Mouse (Mus musculus): Measurements from ENCODE around the gene Gpr137c. TPM values are rescaled to one million over a fixed set of nuclear protein-coding genes. Genes with fewer than 3 reads are reported as not detected.

Gpr137c gene
- total and polyA plus RNA-seq, 3 experiments = 0.07 to 0.55 TPM; not detected in 1

GRCm38 (mm10) chr14:45263831-45264592, 44.5 kb downstream of the Gpr137c start:
- Histone ChIP-seq H3K9ac (ENCODE audit: insufficient read depth, low read depth) (no peak overlapping the region), H3K36me3 (replicated peaks in 1 of 2; ENCODE audit: control insufficient read depth in 1 of 2, insufficient read depth in 1 of 2, low read length in 1 of 2) (no peaks in the 10 kb centered on the region), H3K9me3 (replicated peaks; ENCODE audit: low read length) (no peaks in the 10 kb centered on the region), H3K4me2 (ENCODE audit: insufficient read depth, low read depth, poor library complexity, severe bottlenecking) (no peak overlapping the region), H3K27me3 (replicated peaks) (no peaks in the 10 kb centered on the region), H3K4me3 (replicated peaks in 1 of 3; ENCODE audit: low read depth in 2 of 3, low read length in 2 of 3, poor library complexity in 1 of 3) (no peak overlapping the region), H3K27ac (ENCODE audit: insufficient read depth, low read depth) (no peak overlapping the region), H3K4me1 (ENCODE audit: control insufficient read depth in 1 of 2, insufficient read depth in 2 of 2) (no peaks in the 10 kb centered on the region), H3K79me2 (replicated peaks; ENCODE audit: control insufficient read depth, extremely low read depth, insufficient read depth, poor library complexity, severe bottlenecking) (no peaks in the 10 kb centered on the region)
- dilution Hi-C loops (cut with MboI; ENCODE audit: extremely low pct_ligation_motif_present, extremely low pct_unique_long_range_greater_than_20kb, low sequenced_read_pairs) (no loop called here), in situ Hi-C loops (cut with MboI; ENCODE audit: low pct_ligation_motif_present, low pct_unique_long_range_greater_than_20kb, low sequenced_read_pairs) (no loop called here)
- no peak for DNase-seq (ENCODE audit: extremely low read depth)
- no peak for TF ChIP-seq RCOR1 (conservative IDR thresholded peaks at IDR 0.05; ENCODE audit: low read depth, low read length)
- TF ChIP-seq SMC3 (IDR thresholded peaks at IDR 0.05; ENCODE audit: low read depth, low read length) = no peak
- TF ChIP-seq MAFK (IDR thresholded peaks at IDR 0.05; ENCODE audit: insufficient replicate concordance, low read length) = no peak
- no peak for TF ChIP-seq MYC (IDR thresholded peaks at IDR 0.05; ENCODE audit: low read depth, low read length)
- TF ChIP-seq CHD2 (IDR thresholded peaks at IDR 0.05; ENCODE audit: low read length) = no peak
- no peak for TF ChIP-seq NELFE (IDR thresholded peaks at IDR 0.05; ENCODE audit: low read depth, low read length)
- TF ChIP-seq TCF12 (IDR thresholded peaks at IDR 0.05; ENCODE audit: low read depth, low read length) = no peak
- TF ChIP-seq ZMIZ1 (IDR thresholded peaks at IDR 0.05; ENCODE audit: low read depth, low read length) = no peak
- no peak for TF ChIP-seq GABPA (IDR thresholded peaks at IDR 0.05; ENCODE audit: insufficient replicate concordance, low read depth, low read length)
- TF ChIP-seq ETS1 (conservative IDR thresholded peaks at IDR 0.05; ENCODE audit: low read depth, low read length) = no peak
- no peak for TF ChIP-seq TBP (conservative IDR thresholded peaks at IDR 0.05; ENCODE audit: low read depth, low read length)
- TF ChIP-seq JUN (IDR thresholded peaks at IDR 0.05; ENCODE audit: insufficient read depth, low read depth, low read length) = no peak

- in situ Hi-C loops (cut with MboI; ENCODE audit: low pct_ligation_motif_present, low pct_unique_long_range_greater_than_20kb, low sequenced_read_pairs) (no loop called here), dilution Hi-C loops (cut with MboI; ENCODE audit: extremely low pct_ligation_motif_present, extremely low pct_unique_long_range_greater_than_20kb, low sequenced_read_pairs) (no loop called here)
- DNase-seq (ENCODE audit: extremely low read depth) = no peak
- H3K9me3 ChIP-seq (replicated peaks; ENCODE audit: low read length) = no peaks in the 10 kb centered on the region
- no peaks in the 10 kb centered on the region for H3K79me2 ChIP-seq (replicated peaks; ENCODE audit: control insufficient read depth, extremely low read depth, insufficient read depth, poor library complexity, severe bottlenecking)
- no peak overlapping the region for H3K4me2 ChIP-seq (ENCODE audit: insufficient read depth, low read depth, poor library complexity, severe bottlenecking)
- H3K27me3 ChIP-seq (replicated peaks) = no peaks in the 10 kb centered on the region
- no peaks in the 10 kb centered on the region for H3K36me3 ChIP-seq (replicated peaks in 1 of 2; ENCODE audit: control insufficient read depth in 1 of 2, insufficient read depth in 1 of 2, low read length in 1 of 2)
- no peaks in the 10 kb centered on the region for H3K4me1 ChIP-seq (ENCODE audit: control insufficient read depth in 1 of 2, insufficient read depth in 2 of 2)
- H3K9ac ChIP-seq (ENCODE audit: insufficient read depth, low read depth) = no peak overlapping the region
- no peak overlapping the region for H3K4me3 ChIP-seq (replicated peaks in 1 of 3; ENCODE audit: low read depth in 2 of 3, low read length in 2 of 3, poor library complexity in 1 of 3)
- H3K27ac ChIP-seq (ENCODE audit: insufficient read depth, low read depth) = no peak overlapping the region
- no peak for TF ChIP-seq HCFC1 (IDR thresholded peaks at IDR 0.05; ENCODE audit: low read depth, low read length)
- TF ChIP-seq EP300 (IDR thresholded peaks at IDR 0.05; ENCODE audit: low read length) = no peak
- TF ChIP-seq MAX (IDR thresholded peaks at IDR 0.05; ENCODE audit: low read length) = no peak
- TF ChIP-seq IRF4 (IDR thresholded peaks at IDR 0.05; ENCODE audit: low read depth, low read length) = no peak
- no peak for TF ChIP-seq BHLHE40 (IDR thresholded peaks at IDR 0.05; ENCODE audit: low read depth, low read length)
- no peak for TF ChIP-seq RCOR1 (conservative IDR thresholded peaks at IDR 0.05; ENCODE audit: low read depth, low read length)
- TF ChIP-seq JUND (conservative IDR thresholded peaks at IDR 0.05; ENCODE audit: low read depth, low read length) = no peak
- no peak for TF ChIP-seq ELF1 (IDR thresholded peaks at IDR 0.05; ENCODE audit: low read depth, low read length)
- no peak for TF ChIP-seq POLR2AphosphoS2 (IDR thresholded peaks at IDR 0.05; ENCODE audit: low read depth, low read length)
Observed at GRCm38 (mm10) chr14:45275816-45276215, 56.3 kb downstream of the Gpr137c start.
